8 mouse cellular contexts compared by ENCODE assay signal in genomic region chr11:49650113-49650993, GRCm38 (mm10). TPM values are rescaled to one million over a fixed set of nuclear protein-coding genes. Genes with fewer than 3 reads are reported as not detected.
DNase-seq lines count a peak whose midpoint lies in the region; ATAC-seq and TF ChIP-seq lines count a peak whose summit lies in the region.

No protein-coding gene starts in this region.

- H3K4me1 ChIP-seq in liver, embryonic 13.5 days (replicated peaks) = peaks cover 41% of the 10 kb centered on the region

- H3K9me3 ChIP-seq in liver, embryonic 13.5 days (replicated peaks) = no peaks in the 10 kb centered on the region

- no peak overlapping the region for H3K27ac ChIP-seq in layer of hippocampus, adult 2 months
- H3K27ac ChIP-seq in liver, embryonic 13.5 days = peak overlapping the region; percentile 90

- POLR2A ChIA-PET in Patski (lab: Charles Lee) = no interaction called here

- CTCF ChIA-PET in Patski (lab: Charles Lee) = interaction anchor here (4.3 kb wide), 1 partner anchor 16 kb away, joined by 41 read pairs; the partner anchor contains the start of gene Scgb3a1

- ATAC-seq in Patski = peak; percentile 37
- peak; percentile 5; the same call in 1 of the 2 replicates for ATAC-seq in liver, embryonic 13.5 days (ENCODE audit: low read depth)

- in situ Hi-C loops in Patski (cut with MboI; ENCODE audit: low pct_unique_long_range_greater_than_20kb) = no loop called here

- H3K9ac ChIP-seq in liver, embryonic 13.5 days = peak overlapping the region; percentile 36; the same call in 1 of the 2 replicates

- TF ChIP-seq CTCF in layer of hippocampus, adult 2 months (conservative IDR thresholded peaks at IDR 0.05) = peak; percentile 74
- TF ChIP-seq CTCF in Patski (IDR thresholded peaks at IDR 0.05) = peak; percentile 65

- 57% methylated on average over 18 of the region's 18 CpGs for WGBS in liver, embryonic 13.5 days (ENCODE audit: insufficient replicate concordance)

- no peaks in the 10 kb centered on the region for H3K27me3 ChIP-seq in Patski
- no peaks in the 10 kb centered on the region for H3K27me3 ChIP-seq in liver, embryonic 13.5 days

- H3K4me3 ChIP-seq in layer of hippocampus, adult 2 months = no peak overlapping the region
- H3K4me3 ChIP-seq in liver, embryonic 13.5 days (replicated peaks) = no peak overlapping the region

- DNase-seq in layer of hippocampus, adult 2 months (ENCODE audit: low spot score in 2 of 2) = peak in 1 of 2 experiments; percentile 38
- DNase-seq in layer of hippocampus, postnatal 36 days = no peak
- DNase-seq in Patski (ENCODE audit: low read depth, low spot score) = no peak
- DNase-seq in forelimb bud, embryonic 11.5 days (ENCODE audit: low read depth, low spot score) = peak; percentile 52
- peak; percentile 41 for DNase-seq in liver, embryonic 13.5 days
- no peak for DNase-seq in right cerebral cortex, postnatal 4 days
- DNase-seq in cerebellum, postnatal 4 days (ENCODE audit: low spot score in 2 of 2) = no peak
- DNase-seq in left cerebral cortex, adult 18-20 months (ENCODE audit: low spot score in 2 of 2) = no peak

- H3K36me3 ChIP-seq in liver, embryonic 13.5 days = no peaks in the 10 kb centered on the region

- H3K4me2 ChIP-seq in liver, embryonic 13.5 days = peak overlapping the region; percentile 50

RNA-seq across cellular contexts. Expression of gene Scgb3a1, which starts 13.1 kb away (rescaled TPM):
- total RNA-seq in layer of hippocampus, adult 2 months (2021) = not detected
- not detected for total RNA-seq in layer of hippocampus, postnatal 36 days (2021)
- polyA plus RNA-seq in Patski (2021) = not detected
- polyA plus RNA-seq in liver, embryonic 13.5 days (2015; fragmentation: Nextera tagmentation; extraction: Ambion mirVana) = not detected in 2 replicates
- total RNA-seq in left cerebral cortex, adult 18-20 months (2021) = not detected

RNA-seq across cellular contexts. Expression of gene Flt4, which starts 41.3 kb away (rescaled TPM):
- 1 to 10 TPM; 2.2 to 2.6 TPM for total RNA-seq in layer of hippocampus, adult 2 months (2021)
- total RNA-seq in layer of hippocampus, postnatal 36 days (2021) = 1 to 10 TPM; 1.8 to 2.4 TPM
- polyA plus RNA-seq in Patski (2021) = 10.6 TPM
- polyA plus RNA-seq in liver, embryonic 13.5 days (2015; fragmentation: Nextera tagmentation; extraction: Ambion mirVana) = 2.4 and 2.7 TPM in 2 replicates
- 1 to 10 TPM; 2.2 to 2.3 TPM for total RNA-seq in left cerebral cortex, adult 18-20 months (2021)

Comparison
In these comparisons a context has a peak if more than half of its experiments do, and no peak if none do; other contexts are left out.
1. DNase-seq: peak in forelimb bud, embryonic 11.5 days (single experiment) and liver, embryonic 13.5 days (single experiment); none in layer of hippocampus, postnatal 36 days (0 of 2), Patski (single experiment), right cerebral cortex, postnatal 4 days (single experiment), cerebellum, postnatal 4 days (0 of 2) and left cerebral cortex, adult 18-20 months (0 of 2).